Mouse (Mus musculus) gastrocnemius, adult 2 months (tissue): ENCODE results near the gene Hist2h2ac. TPM values are rescaled to one million over a fixed set of nuclear protein-coding genes. Genes with fewer than 3 reads are reported as not detected.
"Not testable (repeated sequence)": the region's sequence is repeated elsewhere in the genome, so short reads cannot be mapped to it uniquely, and the experiment has no call there.

ENCODE experiments used
- DNase-seq: peaks from one replicate; pipeline ENCODE4 v3.0.0; 2022
- H3K27ac ChIP-seq: fragments of 200-600 bp; 2 replicates; pipeline ENCODE4 v1.8.1; 2022; ENCODE audit warnings: mild to moderate bottlenecking
- H3K4me3 ChIP-seq: fragments of 200-600 bp; 2 replicates; pipeline ENCODE4 v1.8.1; 2022; ENCODE audit warnings: mild to moderate bottlenecking, moderate library complexity
- CTCF ChIP-seq: fragments of 200-600 bp; IDR thresholded peaks from 2 replicates; pipeline ENCODE4 v1.8.1; 2022; ENCODE audit warnings: antibody characterized with exemption, mild to moderate bottlenecking, moderate library complexity
- intact Hi-C: fragments of 180-260 bp; cut with DNase I; formaldehyde crosslinking; loops from one replicate; pipeline ENCODE4 v1.15.1; 2025
- long read RNA-seq, 2 experiments: library from polyadenylated mRNA; stranded (forward); transcript quantifications; one replicate each; pipeline ENCODE4 v2.0.0; 2021
- total RNA-seq, 2 experiments: library from RNA; stranded (reverse); gene quantifications; 2 replicates each; pipeline ENCODE4 v1.2.3; 2021

The Hist2h2ac gene
- 10 to 100 TPM in 1 of 2 experiments, 1 to 10 TPM in 1; 8.4 to 10.2 TPM for total RNA-seq
- long read RNA-seq, experiment 1 = 0 reads
- long read RNA-seq, experiment 2 = 0 reads

GRCm38 (mm10) chr3:96220765-96221639 lies at the start of gene Hist2h2ac, which contains the start of gene Hist2h2be:
Gene Hist2h2ac, minus strand, starts transcription at chr3:96220880.
Gene Hist2h2be, plus strand, starts transcription at chr3:96221119.
- peak; percentile 78 for DNase-seq
- intact Hi-C loops = loop anchor here (2.0 kb wide), 1 partner anchor 42 kb away; the partner anchor contains the start of gene Hist2h4
- TF ChIP-seq CTCF = peak; percentile 0; the same call in 1 of the 2 replicates
- Histone ChIP-seq H3K27ac (peak within 1 kb of the TSS; percentile 97), H3K4me3 (peak within 1 kb of the TSS; percentile 89)

GRCm38 (mm10) chr3:96269511-96270474 lies 49.1 kb upstream of the Hist2h2ac start, which contains the start of gene Hist2h2bb:
Gene Hist2h2bb, plus strand, starts transcription at chr3:96269752.
- peak; percentile 90 for DNase-seq
- no peak for TF ChIP-seq CTCF
- peak within 1 kb of the TSS; percentile 75 for H3K4me3 ChIP-seq
- intact Hi-C loops = loop anchor here (10.0 kb wide), 1 partner anchor 235 kb away; no protein-coding TSS in a partner anchor
- H3K27ac ChIP-seq = peak within 1 kb of the TSS; percentile 95

- DNase-seq = not testable (repeated sequence)
- Histone ChIP-seq H3K4me3 (peak overlapping the region; percentile 75), H3K27ac (peak overlapping the region; percentile 95)
- intact Hi-C loops = loop anchor here (10.0 kb wide), 1 partner anchor 236 kb away; no protein-coding TSS in a partner anchor
These were observed 48.2 kb upstream of the Hist2h2ac start for GRCm38 (mm10) chr3:96268776-96269378.

DNA sequence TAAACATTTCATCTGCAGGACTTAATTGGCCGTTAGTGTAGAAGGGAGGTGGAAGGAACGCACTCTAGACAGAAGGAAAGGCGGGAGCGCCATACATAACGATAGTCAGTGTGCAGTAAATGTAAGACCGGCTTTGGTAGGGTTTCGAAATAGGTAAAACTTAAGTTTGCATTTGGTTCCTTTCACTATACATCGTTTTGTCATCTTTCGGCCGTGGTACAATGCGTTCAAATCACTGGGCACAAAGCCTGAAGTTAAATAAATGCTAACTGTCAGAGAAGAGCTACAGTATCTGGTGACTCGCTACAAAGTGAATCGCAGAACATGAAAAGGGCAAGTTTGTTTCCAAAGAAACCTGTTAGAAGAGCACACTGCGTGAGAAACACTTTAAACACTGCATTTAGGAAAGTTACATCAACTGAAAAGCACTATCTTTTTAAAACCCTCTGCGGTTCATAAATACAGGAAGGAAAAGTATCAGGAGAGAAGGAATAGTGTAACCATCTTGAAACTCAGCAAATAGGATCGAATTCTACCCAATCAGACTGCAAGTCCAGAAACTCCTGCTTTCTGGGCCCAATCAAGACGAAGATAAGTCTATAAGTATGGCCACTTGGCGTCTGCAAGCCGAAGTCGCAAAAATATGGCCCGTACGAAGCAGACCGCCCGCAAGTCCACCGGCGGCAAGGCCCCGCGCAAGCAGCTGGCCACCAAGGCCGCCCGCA lies 47.5 kb upstream of the Hist2h2ac start, which contains the start of gene Hist2h3b:
Gene Hist2h3b (plus strand): TSS at position 604 of the 725 bp plus-strand sequence.
- peak; percentile 81 for DNase-seq
- peak within 1 kb of the TSS; percentile 95 for H3K27ac ChIP-seq
- TF ChIP-seq CTCF = no peak
- H3K4me3 ChIP-seq = peak within 1 kb of the TSS; percentile 75
- intact Hi-C loops = loop anchor here (10.0 kb wide), 1 partner anchor 237 kb away; no protein-coding TSS in a partner anchor

- Histone ChIP-seq H3K27ac (peak overlapping the region; percentile 94), H3K4me3 (peak overlapping the region; percentile 75; the same call in 1 of the 2 replicates)
- TF ChIP-seq CTCF = no peak
- intact Hi-C loops = loop anchor here (10.0 kb wide), 1 partner anchor 237 kb away; no protein-coding TSS in a partner anchor
- DNase-seq = no peak
These were observed 46.9 kb upstream of the Hist2h2ac start for GRCm38 (mm10) chr3:96267541-96267940.

GRCm38 (mm10) chr3:96266132-96266710 lies 45.5 kb upstream of the Hist2h2ac start:
- no peak overlapping the region for H3K4me3 ChIP-seq
- intact Hi-C loops = loop anchor here (10.0 kb wide), 1 partner anchor 239 kb away; no protein-coding TSS in a partner anchor
- no peak for DNase-seq
- H3K27ac ChIP-seq = no peak overlapping the region; the same call in 1 of the 2 replicates
- no peak for TF ChIP-seq CTCF

GRCm38 (mm10) chr3:96264404-96264949 lies 43.8 kb upstream of the Hist2h2ac start:
- no peak for DNase-seq
- peak overlapping the region; percentile 97 for H3K4me3 ChIP-seq
- peak overlapping the region; percentile 97 for H3K27ac ChIP-seq
- no peak for TF ChIP-seq CTCF
- intact Hi-C loops = loop anchor here (10.0 kb wide), 1 partner anchor 240 kb away; no protein-coding TSS in a partner anchor

GRCm38 (mm10) chr3:96263558-96264403 lies 43.1 kb upstream of the Hist2h2ac start:
- Histone ChIP-seq H3K27ac (peak overlapping the region; percentile 97), H3K4me3 (peak overlapping the region; percentile 97)
- intact Hi-C loops = loop anchor here (2.0 to 10.0 kb wide), 2 partner anchors 43 to 241 kb away; partner anchors contain the start of genes Hist2h2ac and Hist2h2be
- TF ChIP-seq CTCF = no peak
- peak; percentile 52 for DNase-seq

GRCm38 (mm10) chr3:96262979-96263550 lies 42.4 kb upstream of the Hist2h2ac start, which contains the start of gene Hist2h4:
Gene Hist2h4, minus strand, starts transcription at chr3:96263311.
- Histone ChIP-seq H3K4me3 (peak within 1 kb of the TSS; percentile 97), H3K27ac (peak within 1 kb of the TSS; percentile 97)
- peak; percentile 93 for DNase-seq
- peak; percentile 76 for TF ChIP-seq CTCF
- intact Hi-C loops = loop anchor here (2.0 to 10.0 kb wide), 2 partner anchors 42 to 242 kb away; partner anchors contain the start of genes Hist2h2ac and Hist2h2be
